Mouse (Mus musculus): ENCODE data around the gene Gm29110.
"Not testable (repeated sequence)": the region's sequence is repeated elsewhere in the genome, so short reads cannot be mapped to it uniquely, and the experiment has no call there.

The Gm29110 gene

DNA sequence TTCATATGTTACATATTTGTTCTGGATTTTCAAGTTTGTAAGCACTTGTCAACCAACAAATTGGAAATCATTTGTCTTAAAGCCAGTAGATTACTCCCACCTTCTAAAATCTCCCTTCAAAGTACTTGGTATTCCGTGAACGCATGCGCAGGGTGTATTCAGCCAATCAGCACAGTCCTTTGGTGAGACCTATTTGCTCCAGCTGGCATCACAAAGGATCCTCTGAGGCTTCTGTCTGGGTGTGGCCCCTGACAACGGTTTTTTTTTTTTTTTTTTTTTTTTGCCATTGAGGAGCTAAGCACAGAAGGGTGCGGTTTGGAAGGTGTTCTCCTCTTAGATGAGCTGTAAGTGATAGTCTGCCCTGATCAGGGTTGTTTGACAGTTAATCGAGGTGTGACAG lies at the start of gene Gm29110:
Gene Gm29110 (plus strand): TSS at position 301 of the 400 bp plus-strand sequence.
- not testable (repeated sequence) for DNase-seq (ENCODE audit: low spot score)

Measured in lung, postnatal 25 days (tissue).